Mouse (Mus musculus): Measurements from ENCODE around the gene Med22. TPM values are rescaled to one million over a fixed set of nuclear protein-coding genes. Genes with fewer than 3 reads are reported as not detected.

The Med22 gene
- polyA plus RNA-seq, 1 experiment from 2014 or later = 14.4 TPM

DNA sequence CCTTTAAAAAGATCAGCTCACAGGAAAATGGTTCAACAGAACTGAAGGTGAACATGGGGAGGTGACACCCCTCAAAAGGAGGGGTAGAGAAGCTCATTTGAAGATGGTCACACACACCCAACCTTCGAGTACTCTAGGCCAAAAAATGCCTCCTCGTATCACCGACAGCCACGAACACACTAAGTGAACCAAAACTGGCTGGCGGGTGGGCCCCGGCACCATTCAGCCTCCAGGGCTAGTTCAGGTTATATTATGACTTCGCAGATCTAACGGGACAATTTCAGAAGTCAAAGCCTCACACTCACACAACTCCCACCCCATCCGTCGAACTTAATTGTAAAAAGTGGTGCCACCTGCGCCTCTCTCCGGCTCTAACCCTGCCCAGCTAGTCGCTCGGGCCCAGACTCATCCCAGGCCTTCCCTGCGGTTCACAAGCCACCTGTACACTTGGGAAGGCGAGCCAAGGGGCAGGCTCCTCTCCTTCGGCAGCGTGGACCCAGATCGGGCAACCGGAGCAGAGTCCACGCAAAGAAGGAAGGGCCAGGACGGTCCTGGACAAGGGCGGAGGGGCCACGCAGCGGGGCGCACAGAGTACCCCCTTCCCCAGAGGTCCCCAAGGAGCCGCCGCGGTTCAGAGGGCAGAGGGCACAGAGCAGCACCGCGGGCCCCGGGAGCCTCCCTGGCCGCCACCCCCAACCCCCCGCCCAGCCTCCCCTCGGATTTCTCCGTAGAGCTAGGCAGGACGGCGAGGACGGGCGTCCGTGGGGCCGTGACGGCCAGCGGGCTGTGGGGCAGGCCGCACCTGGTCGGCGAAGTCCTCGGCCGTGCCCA lies 22.2 kb upstream of the Med22 start:
- peaks cover 52% of the 10 kb centered on the region for H3K79me2 ChIP-seq (ENCODE audit: inconsistent target)
- peak overlapping the region; percentile 70 for H3K27ac ChIP-seq
- H3K36me3 ChIP-seq (ENCODE audit: inconsistent target) = 0 out of 2 replicates have a peak, but pooled peaks cover 5% of the 10 kb centered on the region
- H3K4me3 ChIP-seq (ENCODE audit: inconsistent target) = peak overlapping the region; percentile 90
- WGBS (ENCODE audit: missing documents) = 0% methylated on average over 47 of the region's 49 CpGs

DNA sequence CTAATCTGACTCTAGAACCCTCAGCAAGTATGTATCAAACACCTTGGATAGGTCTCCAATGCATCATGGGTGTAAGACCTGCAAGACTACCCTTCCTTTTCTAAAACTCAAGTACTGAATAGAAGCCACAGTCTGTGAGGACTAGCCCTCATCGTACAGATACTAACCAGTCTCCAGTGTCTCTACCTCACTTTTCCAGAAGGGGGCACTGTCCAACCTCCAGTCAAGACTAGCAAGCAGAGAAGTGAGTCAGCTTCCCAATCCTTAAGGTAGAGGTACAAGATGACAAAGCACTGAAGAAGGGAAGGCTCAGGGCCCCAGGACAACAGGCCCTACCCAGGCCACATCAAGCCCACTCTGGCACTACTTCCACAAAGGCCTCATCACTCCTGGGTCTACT lies 19.9 kb upstream of the Med22 start:
- H3K79me2 ChIP-seq (ENCODE audit: inconsistent target) = peaks cover 75% of the 10 kb centered on the region
- H3K36me3 ChIP-seq (ENCODE audit: inconsistent target) = peaks cover 23% of the 10 kb centered on the region
- no peak overlapping the region for H3K27ac ChIP-seq
- 22% methylated on average over 1 of the region's 1 CpGs for WGBS (ENCODE audit: missing documents)
- no peak overlapping the region for H3K4me3 ChIP-seq (ENCODE audit: inconsistent target)

DNA sequence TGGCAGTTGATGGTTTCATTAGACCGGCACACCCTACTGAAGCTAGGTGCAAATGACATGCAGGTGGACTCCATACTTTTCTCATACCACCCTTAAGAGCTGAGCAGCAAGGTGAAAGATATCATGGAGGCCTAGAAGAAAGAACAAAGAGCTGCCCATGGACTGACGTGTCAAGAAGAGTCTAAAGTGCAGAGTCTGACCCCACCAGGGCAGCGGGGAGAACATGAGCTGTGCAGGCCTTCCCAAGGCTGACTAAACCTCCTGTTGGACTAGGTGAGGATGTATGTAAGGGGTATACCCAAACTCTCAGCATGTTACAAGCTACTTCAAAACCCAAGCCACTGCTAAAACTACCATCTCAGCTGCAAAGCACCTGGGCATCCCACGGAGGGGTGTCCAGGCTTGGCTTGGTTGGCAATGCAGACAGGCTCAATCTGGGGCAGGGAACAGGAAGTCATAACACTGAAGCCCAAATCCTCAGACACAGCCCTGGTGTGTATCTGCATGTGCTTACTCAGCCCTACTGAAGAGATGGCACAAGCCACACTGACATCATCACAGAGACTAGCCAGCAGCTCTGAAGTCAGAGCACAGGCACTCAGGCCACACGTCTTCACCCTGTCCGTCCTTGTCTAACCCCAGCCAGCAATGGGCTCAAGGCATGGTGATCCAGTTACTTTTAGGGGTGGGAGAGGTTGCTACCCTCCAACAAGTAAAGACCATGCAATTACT lies 17.4 kb upstream of the Med22 start:
- Histone ChIP-seq H3K36me3 (ENCODE audit: inconsistent target) (peaks cover 48% of the 10 kb centered on the region), H3K79me2 (ENCODE audit: inconsistent target) (peaks cover 100% of the 10 kb centered on the region), H3K4me3 (ENCODE audit: inconsistent target) (no peak overlapping the region), H3K27ac (peak overlapping the region; percentile 30)
- 87% methylated on average over 6 of the region's 6 CpGs for WGBS (ENCODE audit: missing documents)

DNA sequence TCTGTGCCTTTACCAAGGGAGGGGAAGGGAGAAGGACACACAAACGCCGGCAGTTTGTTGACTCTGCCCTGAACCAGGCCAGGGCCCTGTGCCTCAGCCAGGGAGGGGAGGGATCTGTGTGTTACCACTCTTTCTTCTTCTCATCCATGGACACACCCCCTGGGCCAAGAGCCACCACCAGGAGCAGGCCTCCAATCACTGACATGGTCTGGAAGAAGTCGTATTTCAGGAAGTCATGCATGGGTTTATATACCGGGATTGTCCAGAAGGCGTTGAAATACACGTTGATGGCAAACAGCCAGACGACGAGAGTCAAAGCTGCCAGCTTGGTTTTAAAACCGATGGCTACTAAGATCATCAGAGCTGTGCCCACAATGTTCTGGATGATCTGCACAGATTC lies 11.3 kb upstream of the Med22 start:
- Histone ChIP-seq H3K27ac (no peak overlapping the region), H3K4me3 (ENCODE audit: inconsistent target) (no peak overlapping the region), H3K36me3 (ENCODE audit: inconsistent target) (peaks cover 86% of the 10 kb centered on the region), H3K79me2 (ENCODE audit: inconsistent target) (peaks cover 90% of the 10 kb centered on the region)
- 80% methylated on average over 7 of the region's 9 CpGs for WGBS (ENCODE audit: missing documents)

DNA sequence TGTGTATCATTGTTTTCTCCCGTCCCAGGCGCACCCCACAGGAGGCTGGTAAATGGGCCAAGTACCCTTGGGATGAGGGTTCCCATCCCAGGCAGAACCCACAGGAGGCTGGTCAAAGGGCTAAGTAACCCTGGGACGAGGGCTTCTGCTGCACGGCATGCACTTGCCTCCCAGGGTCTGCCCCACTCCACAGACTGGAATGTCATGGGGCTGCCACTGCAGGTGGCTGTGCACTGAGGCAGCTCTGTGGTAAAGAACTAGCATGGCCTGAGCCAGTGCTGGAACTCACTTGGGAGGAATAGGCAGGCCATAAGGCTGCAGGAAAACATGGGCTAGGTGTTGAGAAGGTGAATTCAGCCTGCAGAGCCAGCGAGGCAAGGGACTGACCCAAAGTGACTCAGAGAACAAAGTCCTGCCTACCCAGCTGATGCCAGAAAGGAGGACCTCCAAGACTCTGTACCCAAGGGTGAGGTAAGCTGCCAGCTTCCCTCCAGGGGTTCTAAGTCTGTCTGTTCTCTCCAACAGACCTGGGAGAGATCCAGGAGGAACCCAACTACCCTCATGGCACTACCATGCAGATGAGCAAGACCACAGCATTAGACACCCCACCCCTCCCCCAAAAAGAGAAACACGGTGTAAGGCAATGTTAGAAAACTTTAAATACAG lies 9.8 kb upstream of the Med22 start:
- Histone ChIP-seq H3K79me2 (ENCODE audit: inconsistent target) (peaks cover 84% of the 10 kb centered on the region), H3K4me3 (ENCODE audit: inconsistent target) (no peak overlapping the region), H3K36me3 (ENCODE audit: inconsistent target) (peaks cover 72% of the 10 kb centered on the region), H3K27ac (no peak overlapping the region)
- 91% methylated on average over 6 of the region's 6 CpGs for WGBS (ENCODE audit: missing documents)

DNA sequence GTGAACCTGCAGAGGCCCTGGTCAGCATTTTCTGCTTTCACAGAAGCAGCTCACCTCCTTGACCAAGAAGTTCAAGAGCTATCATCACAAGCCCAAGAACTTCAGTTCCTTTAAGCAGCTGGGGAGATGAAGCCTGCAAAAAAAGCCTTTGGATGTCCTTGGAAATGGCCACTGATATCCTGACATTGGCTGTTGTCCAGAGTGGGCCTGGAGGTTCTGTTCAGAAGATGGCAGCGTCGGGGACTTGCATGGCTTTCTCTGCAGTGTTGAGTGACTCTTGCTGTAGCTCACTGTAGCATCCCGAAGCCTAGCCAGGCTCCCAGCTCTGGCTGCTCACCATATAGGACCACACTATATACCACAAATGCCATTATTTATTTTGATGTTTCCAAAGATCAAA lies 9.2 kb upstream of the Med22 start:
- H3K36me3 ChIP-seq (ENCODE audit: inconsistent target) = peaks cover 65% of the 10 kb centered on the region
- no peak overlapping the region for H3K4me3 ChIP-seq (ENCODE audit: inconsistent target)
- WGBS (ENCODE audit: missing documents) = 96% methylated on average over 3 of the region's 3 CpGs
- H3K79me2 ChIP-seq (ENCODE audit: inconsistent target) = peaks cover 84% of the 10 kb centered on the region
- H3K27ac ChIP-seq = no peak overlapping the region

DNA sequence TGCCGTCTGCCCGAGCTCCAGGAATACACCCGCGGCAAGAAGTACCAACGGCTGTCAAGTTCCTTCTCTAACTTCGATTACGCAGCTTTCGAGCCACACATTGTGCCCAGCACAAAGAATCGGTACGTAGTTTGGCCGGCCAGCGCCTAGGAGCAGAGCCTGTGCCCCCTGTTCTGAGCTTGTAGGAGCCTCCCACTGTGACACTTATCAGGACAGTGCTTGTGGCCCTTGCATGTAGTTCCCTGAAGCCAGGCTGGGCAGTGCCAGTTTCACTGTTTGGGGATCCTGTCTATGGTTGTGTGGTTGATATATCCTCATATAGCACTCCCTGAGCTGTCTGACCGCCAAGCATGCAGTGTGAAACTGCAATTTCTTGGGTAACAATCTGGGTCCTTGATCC lies 6.3 kb upstream of the Med22 start:
- Histone ChIP-seq H3K79me2 (ENCODE audit: inconsistent target) (peaks cover 88% of the 10 kb centered on the region), H3K36me3 (ENCODE audit: inconsistent target) (peaks cover 53% of the 10 kb centered on the region), H3K4me3 (ENCODE audit: inconsistent target) (peak overlapping the region; percentile 99), H3K27ac (peak overlapping the region; percentile 85)
- WGBS (ENCODE audit: missing documents) = 1% methylated on average over 13 of the region's 13 CpGs

DNA sequence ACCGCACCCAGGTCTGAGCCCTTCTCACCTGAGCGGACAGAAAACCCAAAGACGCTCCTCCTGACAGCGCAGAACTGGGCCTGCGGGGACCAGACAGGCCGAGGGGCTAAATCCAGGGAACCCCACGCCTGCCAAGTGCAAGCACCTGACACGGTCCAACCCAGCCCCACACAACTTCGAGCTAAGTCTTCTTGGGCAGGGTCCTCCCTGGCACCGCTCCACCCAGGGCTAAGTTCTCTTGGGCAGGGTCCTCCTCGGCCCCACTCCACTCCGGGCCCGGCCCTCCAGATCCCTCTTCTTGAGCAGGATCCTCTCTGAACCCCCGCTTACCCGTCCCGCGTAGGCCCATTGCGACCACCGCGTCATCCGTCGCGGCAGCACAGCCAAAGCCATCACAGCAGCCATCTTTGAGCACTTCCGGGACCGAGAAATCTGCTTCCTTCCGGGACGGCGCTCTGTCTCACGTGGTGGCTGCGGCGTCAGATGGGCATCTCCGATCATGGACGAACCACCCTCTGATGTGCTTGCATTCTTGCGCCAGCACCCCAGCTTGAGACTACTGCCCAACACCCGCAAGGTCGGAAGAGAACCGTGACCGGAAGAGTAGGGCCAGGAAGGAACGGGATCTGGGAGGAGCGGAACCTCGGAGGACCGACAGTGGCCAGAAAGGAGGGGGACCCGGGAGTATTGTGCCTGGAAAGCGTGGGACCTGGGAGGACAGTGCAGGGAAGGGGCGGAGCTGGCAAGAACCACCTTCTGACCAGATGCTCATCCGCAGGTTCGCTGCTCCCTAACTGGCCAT lies 5.7 kb upstream of the Med22 start, which contains the start of the genes Surf2 and Surf1:
TSS of gene Surf2 (plus strand) at position 441 of the 802 bp plus-strand sequence.
TSS of gene Surf1 (minus strand) at position 604 of the 802 bp plus-strand sequence.
- H3K27ac ChIP-seq = peak within 1 kb of the TSS; percentile 85
- WGBS (ENCODE audit: missing documents) = 2% methylated on average over 47 of the region's 47 CpGs
- H3K36me3 ChIP-seq (ENCODE audit: inconsistent target) = peaks cover 46% of the 10 kb centered on the region
- peaks cover 94% of the 10 kb centered on the region for H3K79me2 ChIP-seq (ENCODE audit: inconsistent target)
- H3K4me3 ChIP-seq (ENCODE audit: inconsistent target) = peak within 1 kb of the TSS; percentile 99

DNA sequence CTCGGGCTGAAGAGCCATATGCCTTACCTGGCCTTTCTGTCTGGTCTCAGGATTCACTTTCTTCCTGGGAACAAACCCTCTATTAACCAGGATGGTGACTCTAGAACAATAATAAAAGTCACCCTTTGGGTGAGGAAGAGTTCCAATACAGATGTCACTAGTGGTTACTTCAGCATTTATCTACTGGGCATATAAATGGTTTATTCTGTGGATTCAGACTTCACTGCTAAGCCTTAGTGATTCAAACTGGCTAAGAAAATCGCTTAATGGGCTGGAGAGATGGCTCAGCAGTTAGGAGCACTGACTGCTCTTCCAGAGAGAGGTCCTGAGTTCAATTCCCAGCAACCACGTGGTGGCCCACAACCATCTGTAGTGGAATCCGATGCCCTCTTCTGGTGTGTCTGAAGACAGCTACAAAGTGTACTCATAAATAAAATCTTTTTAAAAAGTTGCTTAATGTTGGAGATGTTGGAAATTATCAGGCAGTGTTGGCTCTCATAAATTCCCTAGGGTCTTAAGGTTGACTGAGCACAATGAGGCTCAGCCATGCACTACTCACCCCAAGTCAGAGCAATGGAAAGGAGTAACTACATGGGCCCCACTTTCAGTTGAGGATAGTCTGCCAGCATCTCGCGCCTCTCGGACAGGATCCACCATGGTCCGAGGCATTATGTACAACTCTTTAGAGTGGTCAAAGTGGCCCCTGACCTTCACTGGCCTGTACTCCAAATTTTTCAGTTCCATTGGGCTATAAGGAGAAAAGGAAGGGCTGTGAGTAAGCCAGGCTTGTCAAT lies 3.9 kb upstream of the Med22 start:
- no peak overlapping the region for H3K27ac ChIP-seq
- peaks cover 29% of the 10 kb centered on the region for H3K36me3 ChIP-seq (ENCODE audit: inconsistent target)
- no peak overlapping the region for H3K4me3 ChIP-seq (ENCODE audit: inconsistent target)
- 94% methylated on average over 8 of the region's 8 CpGs for WGBS (ENCODE audit: missing documents)
- peaks cover 89% of the 10 kb centered on the region for H3K79me2 ChIP-seq (ENCODE audit: inconsistent target)

DNA sequence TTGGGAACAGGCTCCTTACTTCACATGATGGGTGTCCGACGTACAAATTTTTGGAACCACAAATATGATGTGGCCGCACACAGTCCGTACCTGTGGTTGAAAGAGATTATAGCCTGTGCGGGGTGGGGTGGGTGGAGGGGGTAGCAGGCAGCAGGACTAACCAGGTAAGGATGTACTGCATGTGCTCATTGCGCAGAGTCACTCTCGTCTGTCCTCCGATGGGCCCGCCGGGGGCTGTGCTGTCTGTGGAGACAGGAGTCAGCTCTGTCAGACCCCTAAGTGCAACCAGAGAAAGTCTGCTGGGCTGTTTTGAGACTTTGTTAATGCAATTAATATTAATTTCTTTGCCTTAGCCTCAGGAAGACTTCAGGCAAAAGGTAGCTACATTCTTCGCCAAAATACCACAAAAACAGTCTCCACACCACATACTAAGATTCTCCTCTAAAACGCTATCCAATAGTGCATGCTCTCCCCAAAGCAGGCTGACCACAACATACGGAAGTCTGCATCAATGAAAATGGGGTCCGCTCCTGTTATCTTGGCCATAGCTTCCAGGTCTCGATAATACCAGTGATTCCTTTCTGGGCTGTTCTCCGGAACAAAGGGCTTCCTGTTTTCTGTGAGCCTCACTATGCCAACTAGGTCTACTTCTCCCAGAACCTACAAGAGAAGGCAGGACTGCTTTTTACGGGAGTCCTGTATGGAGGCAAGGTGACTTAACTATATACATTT lies 3.1 kb upstream of the Med22 start:
- H3K4me3 ChIP-seq (ENCODE audit: inconsistent target) = no peak overlapping the region
- peaks cover 89% of the 10 kb centered on the region for H3K79me2 ChIP-seq (ENCODE audit: inconsistent target)
- H3K36me3 ChIP-seq (ENCODE audit: inconsistent target) = peaks cover 21% of the 10 kb centered on the region; the same call in 1 of the 2 replicates
- no peak overlapping the region for H3K27ac ChIP-seq
- WGBS (ENCODE audit: missing documents) = 85% methylated on average over 15 of the region's 17 CpGs

DNA sequence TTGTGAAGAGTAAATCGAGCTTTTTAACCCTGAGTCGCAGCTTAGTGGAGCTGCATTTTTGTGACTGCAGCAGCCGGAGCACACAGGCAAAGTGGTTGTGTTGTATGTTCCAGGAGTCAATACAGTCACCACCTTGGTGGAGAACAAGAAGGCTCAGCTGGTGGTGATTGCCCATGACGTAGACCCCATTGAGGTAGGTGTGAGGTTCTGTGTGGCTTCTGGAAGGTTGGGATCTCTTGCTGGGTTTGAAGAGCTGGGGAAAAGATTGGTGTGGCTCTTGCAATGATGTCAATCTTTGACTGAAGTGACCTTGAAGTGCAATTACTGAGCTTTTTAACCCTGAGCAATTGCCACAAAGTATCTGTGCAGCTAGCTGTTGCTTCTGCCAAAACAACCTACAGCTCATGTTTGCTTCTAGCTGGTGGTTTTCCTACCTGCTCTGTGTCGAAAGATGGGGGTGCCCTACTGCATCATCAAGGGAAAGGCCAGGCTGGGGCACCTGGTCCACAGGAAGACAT lies 1.8 kb upstream of the Med22 start:
- peaks cover 25% of the 10 kb centered on the region; the same call in 1 of the 2 replicates for H3K36me3 ChIP-seq (ENCODE audit: inconsistent target)
- WGBS (ENCODE audit: missing documents) = 84% methylated on average over 4 of the region's 5 CpGs
- no peak overlapping the region for H3K27ac ChIP-seq
- peaks cover 89% of the 10 kb centered on the region for H3K79me2 ChIP-seq (ENCODE audit: inconsistent target)
- H3K4me3 ChIP-seq (ENCODE audit: inconsistent target) = peak overlapping the region; percentile 90; the same call in 1 of the 2 replicates

DNA sequence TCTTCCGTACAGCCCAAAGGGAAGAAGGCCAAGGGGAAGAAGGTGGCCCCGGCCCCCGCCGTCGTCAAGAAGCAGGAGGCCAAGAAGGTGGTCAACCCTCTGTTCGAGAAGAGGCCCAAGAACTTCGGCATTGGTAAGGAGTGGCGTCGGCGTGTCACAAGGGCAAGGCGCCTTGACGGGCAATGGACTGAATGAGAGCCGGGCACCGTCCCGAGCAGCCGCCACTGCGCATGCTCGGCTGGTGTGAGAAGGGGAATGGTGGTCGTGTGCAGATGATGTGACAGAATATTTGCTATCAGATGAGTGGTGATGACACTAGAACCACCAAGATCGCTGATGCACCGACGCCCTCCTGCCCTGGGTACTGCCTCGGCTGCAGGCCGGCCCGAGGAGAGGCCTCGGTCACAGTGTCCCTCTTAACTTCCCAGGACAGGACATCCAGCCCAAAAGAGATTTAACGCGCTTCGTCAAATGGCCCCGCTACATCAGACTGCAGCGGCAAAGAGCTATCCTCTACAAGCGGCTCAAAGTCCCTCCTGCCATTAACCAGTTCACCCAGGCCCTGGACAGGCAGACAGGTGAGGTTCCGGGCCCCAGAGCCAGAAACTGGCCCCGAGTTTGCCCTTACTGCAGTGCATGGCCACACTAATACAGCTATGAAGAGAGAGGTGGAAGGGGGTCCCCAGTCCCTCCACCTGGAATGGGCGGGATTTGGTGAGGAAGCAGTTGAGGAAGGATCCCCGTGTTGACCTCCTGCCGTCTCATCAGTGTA lies 703 bp upstream of the Med22 start:
- WGBS (ENCODE audit: missing documents) = under 1% methylated on average over 30 of the region's 37 CpGs

More for the DNA sequence above, 703 bp upstream of the Med22 start:
- Histone ChIP-seq H3K36me3 (ENCODE audit: inconsistent target) (peaks cover 25% of the 10 kb centered on the region; the same call in 1 of the 2 replicates), H3K27ac (peak overlapping the region; percentile 60), H3K79me2 (ENCODE audit: inconsistent target) (peaks cover 94% of the 10 kb centered on the region), H3K4me3 (ENCODE audit: inconsistent target) (peak overlapping the region; percentile 90)
